In genomic region chr16:21727897-21728364, GRCm38 (mm10) we compare ENCODE assay signal across 8 mouse cellular contexts. TPM values are rescaled to one million over a fixed set of nuclear protein-coding genes. Genes with fewer than 3 reads are reported as not detected.
DNase-seq lines count a peak whose midpoint lies in the region; ATAC-seq lines count a peak whose summit lies in the region.

No protein-coding gene starts in this region.

- peak overlapping the region; percentile 35 for H3K4me3 ChIP-seq in intestine, embryonic 16.5 days (ENCODE audit: low read length)
- no peak overlapping the region for H3K4me3 ChIP-seq in limb, embryonic 10.5 days
- peak overlapping the region; percentile 28 for H3K4me3 ChIP-seq in midbrain, embryonic 15.5 days

- H3K36me3 ChIP-seq in intestine, embryonic 16.5 days (ENCODE audit: control insufficient read depth, insufficient read depth, low read length): no peaks in the 10 kb centered on the region
- H3K36me3 ChIP-seq in limb, embryonic 10.5 days: no peaks in the 10 kb centered on the region
- no peaks in the 10 kb centered on the region for H3K36me3 ChIP-seq in midbrain, embryonic 15.5 days (replicated peaks)

- H3K4me1 ChIP-seq in intestine, embryonic 16.5 days (ENCODE audit: control insufficient read depth, insufficient read depth, low read length): no peaks in the 10 kb centered on the region
- H3K4me1 ChIP-seq in limb, embryonic 10.5 days: no peaks in the 10 kb centered on the region
- H3K4me1 ChIP-seq in midbrain, embryonic 15.5 days: no peaks in the 10 kb centered on the region

- H3K27me3 ChIP-seq in intestine, embryonic 16.5 days (replicated peaks; ENCODE audit: control insufficient read depth, insufficient read depth, low read length): no peaks in the 10 kb centered on the region
- no peaks in the 10 kb centered on the region for H3K27me3 ChIP-seq in limb, embryonic 10.5 days (ENCODE audit: low read depth, poor library complexity, severe bottlenecking)
- H3K27me3 ChIP-seq in midbrain, embryonic 15.5 days (replicated peaks): no peaks in the 10 kb centered on the region

- peak overlapping the region; percentile 30; the same call in 1 of the 2 replicates for H3K4me2 ChIP-seq in intestine, embryonic 16.5 days (ENCODE audit: low read depth, low read length)
- peak overlapping the region; percentile 42 for H3K4me2 ChIP-seq in midbrain, embryonic 15.5 days

- no peak overlapping the region for H3K9ac ChIP-seq in intestine, embryonic 16.5 days (ENCODE audit: low read depth, low read length)
- 0 out of 2 replicates have a peak overlapping the region, but pooled peaks have one; percentile 9 for H3K9ac ChIP-seq in midbrain, embryonic 15.5 days

- WGBS in intestine, embryonic 16.5 days: 44% methylated on average over 10 of the region's 10 CpGs
- WGBS in limb, embryonic 10.5 days: 53% methylated on average over 10 of the region's 10 CpGs
- WGBS in midbrain, embryonic 15.5 days: 16% methylated on average over 10 of the region's 10 CpGs

- ATAC-seq in intestine, embryonic 16.5 days: no peak
- peak; percentile 72 for ATAC-seq in midbrain, embryonic 15.5 days (replicated peaks)

- H3K9me3 ChIP-seq in intestine, embryonic 16.5 days (ENCODE audit: control insufficient read depth, low read length): no peaks in the 10 kb centered on the region
- no peaks in the 10 kb centered on the region for H3K9me3 ChIP-seq in limb, embryonic 10.5 days (replicated peaks)
- H3K9me3 ChIP-seq in midbrain, embryonic 15.5 days: no peaks in the 10 kb centered on the region

- peak; percentile 46 for DNase-seq in 3134 (ENCODE audit: extremely low read depth, insufficient read length, low spot score)
- DNase-seq in adrenal gland, adult 8-10 months: peak; percentile 52
- peak; percentile 67 for DNase-seq in embryo, embryonic 11.5 days (ENCODE audit: low read depth, low spot score)
- DNase-seq in gastrocnemius, postnatal 4 days (ENCODE audit: low spot score in 2 of 2): peak; percentile 54 to 77
- DNase-seq in limb, embryonic 10.5 days (ENCODE audit: low spot score): peak; percentile 62
- peak; percentile 60 to 88 for DNase-seq in spleen, postnatal 4 days (ENCODE audit: low spot score in 2 of 2)

- no peak overlapping the region for H3K27ac ChIP-seq in intestine, embryonic 16.5 days (ENCODE audit: low read length)
- H3K27ac ChIP-seq in limb, embryonic 10.5 days: no peak overlapping the region
- no peak overlapping the region for H3K27ac ChIP-seq in midbrain, embryonic 15.5 days

RNA-seq across cellular contexts. Expression of gene 2510009E07Rik, which starts 33.5 kb away (rescaled TPM):
- 10 to 100 TPM; 19.6 to 26.0 (median 22.7) TPM for total RNA-seq in adrenal gland, adult 8-10 months (2022)
- total RNA-seq in gastrocnemius, postnatal 4 days (2021): 10 to 100 TPM; 39.7 to 44.2 TPM
- polyA plus RNA-seq in intestine, embryonic 16.5 days (2015; fragmentation: Nextera tagmentation; extraction: Ambion mirVana): 12.8 and 13.9 TPM in 2 replicates
- polyA plus RNA-seq in limb, embryonic 10.5 days (2016; fragmentation: Nextera tagmentation; extraction: Ambion mirVana): 4.7 and 7.3 TPM in 2 replicates
- 60.1 and 61.7 TPM in 2 replicates for polyA plus RNA-seq in midbrain, embryonic 15.5 days (2015; fragmentation: Nextera tagmentation; extraction: Ambion mirVana)

RNA-seq across cellular contexts. Expression of gene Ehhadh, which starts 59.7 kb away (rescaled TPM):
- 10 to 100 TPM; 10.1 to 28.7 (median 22.6) TPM for total RNA-seq in adrenal gland, adult 8-10 months (2022)
- 1 to 10 TPM; 4.0 to 4.7 TPM for total RNA-seq in gastrocnemius, postnatal 4 days (2021)
- polyA plus RNA-seq in intestine, embryonic 16.5 days (2015; fragmentation: Nextera tagmentation; extraction: Ambion mirVana): 20.2 and 25.9 TPM in 2 replicates
- 1.6 and 2.5 TPM in 2 replicates for polyA plus RNA-seq in limb, embryonic 10.5 days (2016; fragmentation: Nextera tagmentation; extraction: Ambion mirVana)
- polyA plus RNA-seq in midbrain, embryonic 15.5 days (2015; fragmentation: Nextera tagmentation; extraction: Ambion mirVana): 1.4 and 1.9 TPM in 2 replicates
